Mouse (Mus musculus) yolk sac, embryonic 10.5 days (tissue): ENCODE data around the gene Gm20388.

Experiments used
- DNase-seq: peaks from one replicate; pipeline ENCODE4 v3.0.0-alpha.2; 2017; ENCODE audit warnings: low spot score

Gm20388 gene

GRCm38 (mm10) chr8:120833196-120833595 lies 922.6 kb downstream of the Gm20388 start:
- DNase-seq: peak; percentile 60

- no peak for DNase-seq
Observed at GRCm38 (mm10) chr8:120839031-120839430, 928.4 kb downstream of the Gm20388 start.

- DNase-seq: no peak
Observed at GRCm38 (mm10) chr8:120843084-120843483, 932.4 kb downstream of the Gm20388 start.

GRCm38 (mm10) chr8:120846018-120846417 lies 935.4 kb downstream of the Gm20388 start:
- DNase-seq: no peak

- DNase-seq: no peak
Observed at GRCm38 (mm10) chr8:120847279-120847678, 936.6 kb downstream of the Gm20388 start.

- DNase-seq: peak; percentile 61
Observed at GRCm38 (mm10) chr8:120847735-120848134, 937.1 kb downstream of the Gm20388 start.

- no peak for DNase-seq
Observed at GRCm38 (mm10) chr8:120848434-120848833, 937.8 kb downstream of the Gm20388 start.

- no peak for DNase-seq
Observed at GRCm38 (mm10) chr8:120851411-120851810, 940.8 kb downstream of the Gm20388 start.

GRCm38 (mm10) chr8:120859881-120860280 lies 949.2 kb downstream of the Gm20388 start:
- DNase-seq: no peak

- DNase-seq: peak; percentile 81
Observed at GRCm38 (mm10) chr8:120860423-120861126, 949.9 kb downstream of the Gm20388 start.

- DNase-seq: no peak
Observed at GRCm38 (mm10) chr8:120863683-120864082, 953.0 kb downstream of the Gm20388 start.

- DNase-seq: no peak
Observed at GRCm38 (mm10) chr8:120867386-120867785, 956.7 kb downstream of the Gm20388 start.

- no peak for DNase-seq
Observed at GRCm38 (mm10) chr8:120872661-120873060, 962.0 kb downstream of the Gm20388 start.

GRCm38 (mm10) chr8:120876010-120876918 lies 965.6 kb downstream of the Gm20388 start:
- DNase-seq: no peak

GRCm38 (mm10) chr8:120877005-120877404 lies 966.4 kb downstream of the Gm20388 start:
- no peak for DNase-seq

GRCm38 (mm10) chr8:120879928-120880327 lies 969.3 kb downstream of the Gm20388 start:
- DNase-seq: no peak

GRCm38 (mm10) chr8:120881634-120882033 lies 971.0 kb downstream of the Gm20388 start:
- no peak for DNase-seq

- DNase-seq: peak; percentile 54
Observed at GRCm38 (mm10) chr8:120882657-120883056, 972.0 kb downstream of the Gm20388 start.

- no peak for DNase-seq
Observed at GRCm38 (mm10) chr8:120883369-120883768, 972.7 kb downstream of the Gm20388 start.

GRCm38 (mm10) chr8:120883853-120884252 lies 973.2 kb downstream of the Gm20388 start:
- no peak for DNase-seq

- no peak for DNase-seq
Observed at GRCm38 (mm10) chr8:120884881-120885280, 974.2 kb downstream of the Gm20388 start.

- no peak for DNase-seq
Observed at GRCm38 (mm10) chr8:120887254-120887653, 976.6 kb downstream of the Gm20388 start.

GRCm38 (mm10) chr8:120888005-120888404 lies 977.4 kb downstream of the Gm20388 start:
- no peak for DNase-seq
